Mouse (Mus musculus) stomach, postnatal 0 days (tissue): ENCODE results near the gene Prss44. TPM values are rescaled to one million over a fixed set of nuclear protein-coding genes. Genes with fewer than 3 reads are reported as not detected.

Experiments used
- ATAC-seq: fragments of 200-750 bp; cut with Nextera tagmentation; 2 replicates; pipeline ENCODE4 v1.8.0; 2017; ENCODE audit not compliant: low FRiP score, low TSS enrichment
- DNase-seq: peaks from one replicate; pipeline ENCODE4 v3.0.0-alpha.2; 2016; ENCODE audit warnings: low spot score
- H3K27ac ChIP-seq: fragments of 300-500 bp; sonication (generic); replicated peaks from 2 replicates; pipeline ENCODE4 v1.5.1; 2014; ENCODE audit warnings: mild to moderate bottlenecking, control low read depth
- H3K27me3 ChIP-seq: fragments of 300-500 bp; sonication (generic); 2 replicates; pipeline ENCODE4 v1.6.1; 2014; ENCODE audit warnings: low read length; ENCODE audit not compliant: control insufficient read depth, insufficient read depth
- H3K36me3 ChIP-seq: fragments of 300-500 bp; sonication (generic); 2 replicates; pipeline ENCODE4 v1.6.1; 2014; ENCODE audit warnings: low read length, mixed read lengths; ENCODE audit not compliant: control insufficient read depth, insufficient read depth
- H3K4me1 ChIP-seq: fragments of 300-500 bp; sonication (generic); replicated peaks from 2 replicates; pipeline ENCODE4 v1.6.1; 2014; ENCODE audit warnings: antibody characterized with exemption; ENCODE audit not compliant: control insufficient read depth, insufficient read depth
- H3K4me2 ChIP-seq: fragments of 300-500 bp; sonication (generic); replicated peaks from 2 replicates; pipeline ENCODE4 v1.6.1; 2014; ENCODE audit warnings: low read depth, mild to moderate bottlenecking, control low read depth, moderate library complexity
- H3K4me3 ChIP-seq: fragments of 300-500 bp; sonication (generic); 2 replicates; pipeline ENCODE4 v1.5.1; 2014; ENCODE audit warnings: low read depth, low read length, control low read depth
- H3K9ac ChIP-seq: fragments of 300-500 bp; sonication (generic); 2 replicates; pipeline ENCODE4 v1.6.1; 2014; ENCODE audit warnings: mild to moderate bottlenecking, low read length, control low read depth, mixed read lengths
- H3K9me3 ChIP-seq: fragments of 300-500 bp; sonication (generic); 2 replicates; pipeline ENCODE4 v1.6.1; 2016; ENCODE audit warnings: low read length; ENCODE audit not compliant: control insufficient read depth
- CTCF ChIP-seq: IDR thresholded peaks from 2 replicates; pipeline ENCODE4 v1.5.1; 2016; ENCODE audit warnings: antibody characterized with exemption, low read depth, mild to moderate bottlenecking, moderate library complexity
- EP300 ChIP-seq: optimal IDR thresholded peaks from 2 replicates; pipeline ENCODE3; 2016; ENCODE audit warnings: antibody characterized with exemption
- WGBS: fragments of 180-500 bp; shearing (Covaris S2); extraction: QIAGEN DNeasy Blood & Tissue Kit; methylation state at CpG from one replicate; pipeline ENCODE4 v1.1.7; 2014; 5-methylcytosine and 5-hydroxymethylcytosine counted together
- polyA plus RNA-seq: library from polyadenylated mRNA; unstranded; fragments of >200 nt; fragmentation: Nextera tagmentation; extraction: Ambion mirVana; gene quantifications from 2 replicates; pipeline ENCODE4 v1.2.1, GENCODE M21; 2015

Prss44 gene
- polyA plus RNA-seq, 1 experiment from 2014 or later = not detected

- ATAC-seq (no peak), DNase-seq (no peak)
- H3K9me3 ChIP-seq = no peaks in the 10 kb centered on the region
- WGBS = 74% methylated on average over 7 of the region's 7 CpGs
- TF ChIP-seq EP300 (no peak), CTCF (peak; percentile 45)
- H3K4me3 ChIP-seq = no peak overlapping the region
- H3K4me1 ChIP-seq = no peaks in the 10 kb centered on the region; the same call in 1 of the 2 replicates
- no peaks in the 10 kb centered on the region; the same call in 1 of the 2 replicates for H3K27me3 ChIP-seq
- no peak overlapping the region for H3K4me2 ChIP-seq
- no peaks in the 10 kb centered on the region for H3K36me3 ChIP-seq
- no peak overlapping the region for H3K27ac ChIP-seq
- H3K9ac ChIP-seq = no peak overlapping the region
These were observed 35.2 kb upstream of the Prss44 start for GRCm38 (mm10) chr9:110778559-110778958.

GRCm38 (mm10) chr9:110779242-110779913, 34.4 kb upstream of the Prss44 start:
- DNase-seq = peak; percentile 42
- no peak overlapping the region for H3K4me2 ChIP-seq
- ATAC-seq = no peak
- no peaks in the 10 kb centered on the region; the same call in 1 of the 2 replicates for H3K4me1 ChIP-seq
- WGBS = 76% methylated on average over 5 of the region's 5 CpGs
- TF ChIP-seq CTCF = peak; percentile 66
- TF ChIP-seq EP300 = no peak
- no peaks in the 10 kb centered on the region for H3K36me3 ChIP-seq
- no peaks in the 10 kb centered on the region for H3K9me3 ChIP-seq
- H3K9ac ChIP-seq = no peak overlapping the region
- no peaks in the 10 kb centered on the region; the same call in 1 of the 2 replicates for H3K27me3 ChIP-seq
- no peak overlapping the region for H3K4me3 ChIP-seq
- H3K27ac ChIP-seq = no peak overlapping the region

DNA sequence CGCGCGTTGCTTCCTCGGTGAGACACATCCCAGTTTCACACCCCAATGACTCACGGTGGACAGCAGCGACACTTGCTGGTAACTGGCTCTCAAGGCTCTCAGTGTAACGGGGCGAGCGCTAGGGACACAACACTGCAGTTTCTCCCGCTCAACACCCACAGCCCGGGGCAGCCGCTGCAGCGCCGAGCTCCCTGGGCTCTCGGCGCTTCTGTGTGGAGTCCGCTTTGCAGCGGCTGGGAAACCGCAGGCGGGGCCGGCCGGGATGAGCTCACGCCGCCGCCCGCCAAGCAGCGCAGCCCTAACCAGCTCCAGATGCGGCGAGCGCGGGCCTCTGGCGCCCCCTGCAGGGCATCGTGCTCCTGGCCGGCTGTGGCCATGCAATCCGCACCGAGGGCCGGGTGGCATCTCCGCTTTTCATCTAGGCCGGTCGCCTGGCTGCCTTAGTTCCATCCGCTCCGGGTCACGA, 32.5 kb upstream of the Prss44 start:
- Histone ChIP-seq H3K4me2 (peak overlapping the region; percentile 72), H3K27ac (peak overlapping the region; percentile 49; the same call in 1 of the 2 replicates), H3K36me3 (no peaks in the 10 kb centered on the region), H3K4me3 (peak overlapping the region; percentile 45), H3K27me3 (no peaks in the 10 kb centered on the region; the same call in 1 of the 2 replicates), H3K9me3 (no peaks in the 10 kb centered on the region), H3K9ac (peak overlapping the region; percentile 62), H3K4me1 (no peaks in the 10 kb centered on the region; the same call in 1 of the 2 replicates)
- TF ChIP-seq EP300 (no peak), CTCF (peak; percentile 83)
- ATAC-seq = peak; percentile 95
- DNase-seq = peak; percentile 94
- WGBS = 1% methylated on average over 43 of the region's 43 CpGs

DNA sequence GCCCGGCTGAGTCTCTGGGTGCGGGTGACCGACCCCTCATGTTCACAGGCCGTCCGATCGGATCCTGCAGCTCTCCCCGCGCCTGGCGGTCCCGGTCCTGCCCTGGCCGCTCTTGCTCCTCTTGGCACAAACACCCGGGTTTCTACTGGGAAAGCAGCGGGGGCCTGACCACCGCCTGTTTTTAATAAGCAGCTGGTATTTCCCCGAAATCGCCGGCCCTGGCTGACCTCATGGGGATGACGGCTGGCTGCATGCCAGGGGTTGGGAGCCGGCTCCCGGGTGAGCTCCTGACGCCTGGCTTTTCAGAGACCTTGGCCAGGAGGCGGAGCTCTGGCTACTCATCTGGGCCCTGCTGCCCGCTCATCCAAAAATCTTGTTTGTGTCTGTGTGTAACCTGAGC, 32.1 kb upstream of the Prss44 start:
- Histone ChIP-seq H3K4me2 (peak overlapping the region; percentile 72), H3K9me3 (no peaks in the 10 kb centered on the region)
- peak; percentile 67 for ATAC-seq

DNA sequence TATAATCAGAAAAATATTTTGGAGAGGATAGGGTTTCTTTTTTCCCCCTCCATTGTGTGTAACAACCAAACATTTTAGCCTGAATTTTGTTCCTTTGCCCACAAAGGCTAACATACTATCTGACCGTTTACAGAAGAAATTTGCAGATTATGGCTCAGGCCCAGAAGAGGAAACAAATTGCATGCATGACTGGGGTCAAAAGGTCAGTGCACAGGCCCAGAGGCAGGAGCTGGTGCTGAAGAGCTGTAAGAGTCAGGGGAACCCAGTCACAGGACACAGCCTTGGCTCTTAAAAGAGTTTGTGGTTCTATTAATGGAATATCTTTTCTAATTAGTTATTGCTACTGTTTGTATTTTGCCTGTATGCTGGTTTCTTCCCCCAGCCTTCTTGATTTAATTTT, 30.2 kb upstream of the Prss44 start:
- DNase-seq (no peak), ATAC-seq (no peak)
- Histone ChIP-seq H3K4me2 (no peak overlapping the region), H3K4me3 (no peak overlapping the region), H3K9me3 (no peaks in the 10 kb centered on the region), H3K27me3 (no peaks in the 10 kb centered on the region; the same call in 1 of the 2 replicates), H3K9ac (no peak overlapping the region), H3K36me3 (no peaks in the 10 kb centered on the region), H3K27ac (no peak overlapping the region), H3K4me1 (no peaks in the 10 kb centered on the region; the same call in 1 of the 2 replicates)
- WGBS = 32% methylated on average over 1 of the region's 1 CpGs
- TF ChIP-seq EP300 (no peak), CTCF (no peak)

More for the DNA sequence above, 32.1 kb upstream of the Prss44 start:
- H3K36me3 ChIP-seq = no peaks in the 10 kb centered on the region
- WGBS = under 1% methylated on average over 23 of the region's 23 CpGs
- H3K9ac ChIP-seq = peak overlapping the region; percentile 62
- no peak for TF ChIP-seq EP300
- TF ChIP-seq CTCF = no peak
- no peaks in the 10 kb centered on the region; the same call in 1 of the 2 replicates for H3K27me3 ChIP-seq
- peak overlapping the region; percentile 45 for H3K4me3 ChIP-seq
- DNase-seq = peak; percentile 76
- H3K27ac ChIP-seq = peak overlapping the region; percentile 49; the same call in 1 of the 2 replicates
- H3K4me1 ChIP-seq = no peaks in the 10 kb centered on the region; the same call in 1 of the 2 replicates

DNA sequence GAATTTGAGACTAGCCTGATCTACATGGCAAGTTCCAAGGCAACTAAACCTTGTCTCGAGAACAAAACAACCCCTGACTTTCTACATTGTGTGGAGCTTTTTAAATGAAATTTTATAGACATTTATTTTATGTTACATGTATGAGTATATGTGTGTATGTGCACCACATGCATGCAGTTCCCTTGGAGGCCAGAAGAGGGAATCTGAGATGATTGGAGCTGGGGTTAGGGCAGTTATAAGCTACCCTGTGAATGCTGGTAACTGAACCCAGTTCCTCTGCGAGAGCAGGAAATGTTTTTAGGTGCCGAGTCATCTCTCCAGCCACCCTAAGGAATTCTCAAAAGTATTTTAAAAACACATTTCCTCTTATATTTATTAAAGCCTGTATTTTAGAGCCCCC, 25.6 kb upstream of the Prss44 start:
- Histone ChIP-seq H3K4me2 (no peak overlapping the region), H3K9ac (no peak overlapping the region), H3K27me3 (no peaks in the 10 kb centered on the region), H3K9me3 (no peaks in the 10 kb centered on the region), H3K27ac (no peak overlapping the region), H3K4me1 (no peaks in the 10 kb centered on the region), H3K36me3 (no peaks in the 10 kb centered on the region), H3K4me3 (no peak overlapping the region)
- no peak for ATAC-seq
- TF ChIP-seq CTCF = no peak
- DNase-seq = no peak
- 91% methylated on average over 3 of the region's 3 CpGs for WGBS
